Mouse (Mus musculus): Measurements from ENCODE around the gene Msh2. TPM values are rescaled to one million over a fixed set of nuclear protein-coding genes. Genes with fewer than 3 reads are reported as not detected.

The Msh2 gene
- polyA plus RNA-seq, 1 experiment from 2014 or later, result 69.1 TPM

DNA sequence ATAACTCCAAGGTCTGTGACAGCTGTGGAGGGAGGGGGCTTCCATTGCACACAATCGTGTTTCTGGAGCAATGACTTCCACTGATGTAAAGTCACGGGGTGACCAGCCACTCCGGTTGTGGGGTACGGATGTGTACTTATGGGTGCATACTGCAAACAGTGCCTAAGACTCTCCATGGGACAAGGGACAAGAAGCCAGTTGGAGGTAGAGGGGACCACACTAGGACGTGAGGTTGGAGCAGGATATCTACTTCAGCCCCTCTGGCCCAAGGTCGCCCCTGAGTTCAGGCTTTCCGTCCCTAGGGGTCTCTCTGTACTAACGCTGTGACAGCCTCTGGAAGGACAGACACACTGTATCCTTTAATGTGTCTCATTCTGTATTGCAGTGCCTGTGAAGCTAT is 62.3 kb downstream of the Msh2 start:
- H3K4me2 ChIP-seq (replicated peaks; ENCODE audit: low read depth, low read length), result no peak overlapping the region
- H3K4me1 ChIP-seq (ENCODE audit: control insufficient read depth, insufficient read depth, low read length), result no peaks in the 10 kb centered on the region
- H3K27ac ChIP-seq (ENCODE audit: low read depth, low read length), result no peak overlapping the region
- H3K4me3 ChIP-seq (ENCODE audit: low read length), result no peak overlapping the region
- 85% methylated on average over 8 of the region's 8 CpGs for WGBS
- H3K27me3 ChIP-seq (ENCODE audit: control insufficient read depth, insufficient read depth, low read length), result no peaks in the 10 kb centered on the region
- no peaks in the 10 kb centered on the region for H3K9me3 ChIP-seq (ENCODE audit: control insufficient read depth, low read length)
- no peak for ATAC-seq (ENCODE audit: low FRiP score, low TSS enrichment)
- H3K36me3 ChIP-seq (ENCODE audit: control insufficient read depth, insufficient read depth, low read length), result no peaks in the 10 kb centered on the region
- no peak overlapping the region for H3K9ac ChIP-seq (ENCODE audit: low read depth, low read length)

DNA sequence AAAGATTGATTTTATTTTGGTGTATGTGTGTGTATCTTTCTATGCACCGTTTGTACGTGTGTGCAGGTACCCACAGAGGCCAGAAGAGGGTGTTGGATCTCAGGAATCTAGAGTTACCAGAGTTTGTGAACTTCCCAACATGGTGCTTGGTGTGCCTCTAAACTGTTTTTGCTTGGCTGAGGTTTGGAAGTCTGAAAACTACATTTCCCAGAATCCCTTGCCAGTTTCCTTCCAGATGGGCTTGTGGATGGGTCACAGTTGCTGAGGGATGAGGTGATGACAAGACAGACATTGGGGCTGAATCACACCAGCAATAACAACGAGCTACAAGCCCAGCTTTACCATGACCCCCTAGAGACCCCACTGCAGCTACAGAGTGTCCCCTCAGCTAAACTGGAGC is 65.0 kb downstream of the Msh2 start:
- no peak overlapping the region for H3K27ac ChIP-seq (ENCODE audit: low read depth, low read length)
- no peak overlapping the region for H3K9ac ChIP-seq (ENCODE audit: low read depth, low read length)
- H3K4me3 ChIP-seq (ENCODE audit: low read length), result no peak overlapping the region
- no peaks in the 10 kb centered on the region for H3K27me3 ChIP-seq (ENCODE audit: control insufficient read depth, insufficient read depth, low read length)
- no peaks in the 10 kb centered on the region for H3K9me3 ChIP-seq (ENCODE audit: control insufficient read depth, low read length)
- ATAC-seq (ENCODE audit: low FRiP score, low TSS enrichment), result no peak
- 75% methylated on average over 3 of the region's 3 CpGs for WGBS
- H3K4me2 ChIP-seq (replicated peaks; ENCODE audit: low read depth, low read length), result no peak overlapping the region
- H3K36me3 ChIP-seq (ENCODE audit: control insufficient read depth, insufficient read depth, low read length), result no peaks in the 10 kb centered on the region
- no peaks in the 10 kb centered on the region for H3K4me1 ChIP-seq (ENCODE audit: control insufficient read depth, insufficient read depth, low read length)

DNA sequence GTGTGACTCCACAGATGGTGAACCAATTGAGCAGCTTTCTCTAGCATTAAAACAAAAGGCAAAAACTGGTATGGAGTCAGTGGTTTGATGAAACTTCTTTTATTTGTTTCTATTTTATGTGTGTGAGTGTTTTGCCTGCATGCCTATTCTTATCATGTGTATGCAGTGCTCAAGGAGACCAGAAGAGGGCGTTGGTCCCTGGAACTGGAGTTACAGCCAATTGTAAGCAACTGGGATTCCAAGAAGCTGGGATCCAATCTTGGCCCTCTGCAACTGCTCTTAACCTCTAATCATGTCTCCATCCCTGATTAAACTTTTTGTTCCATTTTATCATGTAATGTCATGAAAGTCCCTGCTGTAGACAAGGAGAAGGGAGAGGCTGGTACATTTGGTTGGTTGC is 67.7 kb downstream of the Msh2 start:
- no peak overlapping the region for H3K27ac ChIP-seq (ENCODE audit: low read depth, low read length)
- H3K4me1 ChIP-seq (ENCODE audit: control insufficient read depth, insufficient read depth, low read length), result no peaks in the 10 kb centered on the region
- peaks cover 20% of the 10 kb centered on the region for H3K27me3 ChIP-seq (ENCODE audit: control insufficient read depth, insufficient read depth, low read length)
- WGBS, result 35% methylated on average over 1 of the region's 1 CpGs
- H3K9me3 ChIP-seq (ENCODE audit: control insufficient read depth, low read length), result no peaks in the 10 kb centered on the region
- ATAC-seq (ENCODE audit: low FRiP score, low TSS enrichment), result no peak
- H3K4me3 ChIP-seq (ENCODE audit: low read length), result no peak overlapping the region
- H3K4me2 ChIP-seq (replicated peaks; ENCODE audit: low read depth, low read length), result no peak overlapping the region
- no peak overlapping the region for H3K9ac ChIP-seq (ENCODE audit: low read depth, low read length)
- H3K36me3 ChIP-seq (ENCODE audit: control insufficient read depth, insufficient read depth, low read length), result no peaks in the 10 kb centered on the region

DNA sequence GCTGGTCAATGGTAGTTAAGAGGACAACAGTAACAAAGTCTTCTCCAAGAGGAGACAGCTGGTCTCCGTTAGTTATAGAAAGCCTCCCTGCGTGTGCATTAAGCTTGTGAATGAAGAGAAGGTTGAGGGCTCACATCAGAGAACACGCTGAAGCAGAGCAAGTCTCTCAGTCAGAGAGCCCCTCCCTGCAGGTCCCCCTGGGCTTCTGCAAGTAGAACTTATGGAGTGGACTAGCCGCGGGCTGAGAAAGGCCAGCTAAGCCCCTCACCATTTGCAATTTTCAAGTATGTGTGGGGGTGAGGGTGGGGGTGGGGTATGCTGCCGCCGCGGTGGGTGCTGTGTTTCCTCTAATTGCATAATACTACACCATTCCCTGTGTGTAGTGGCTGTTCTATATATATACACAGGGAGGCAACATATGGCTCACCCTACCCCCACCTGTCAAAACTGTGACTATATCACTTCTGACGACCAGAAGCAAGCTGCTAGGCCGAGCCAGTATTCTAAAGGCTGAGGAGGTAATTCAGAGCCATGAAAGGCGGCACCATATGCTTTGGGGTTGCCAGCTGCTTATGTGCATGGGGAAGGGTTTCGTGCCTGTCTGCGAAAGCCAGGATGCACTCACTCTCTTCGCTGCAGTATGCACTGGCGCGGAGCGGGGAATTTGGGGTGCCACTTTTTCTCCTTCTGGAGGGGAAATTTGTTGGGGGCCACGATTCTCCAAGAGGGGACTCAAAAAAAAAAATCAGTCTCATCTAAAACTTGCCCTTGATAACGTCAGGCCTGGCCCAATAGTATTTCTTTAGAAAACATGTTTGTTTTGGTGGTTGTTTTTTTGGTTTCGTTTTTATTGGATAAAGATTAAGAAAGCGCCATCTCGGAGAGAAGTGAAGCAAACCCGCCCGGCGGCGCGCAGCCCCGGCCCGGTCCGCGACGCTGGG is 73.1 kb downstream of the Msh2 start:
- ATAC-seq (ENCODE audit: low FRiP score, low TSS enrichment), result no peak

DNA sequence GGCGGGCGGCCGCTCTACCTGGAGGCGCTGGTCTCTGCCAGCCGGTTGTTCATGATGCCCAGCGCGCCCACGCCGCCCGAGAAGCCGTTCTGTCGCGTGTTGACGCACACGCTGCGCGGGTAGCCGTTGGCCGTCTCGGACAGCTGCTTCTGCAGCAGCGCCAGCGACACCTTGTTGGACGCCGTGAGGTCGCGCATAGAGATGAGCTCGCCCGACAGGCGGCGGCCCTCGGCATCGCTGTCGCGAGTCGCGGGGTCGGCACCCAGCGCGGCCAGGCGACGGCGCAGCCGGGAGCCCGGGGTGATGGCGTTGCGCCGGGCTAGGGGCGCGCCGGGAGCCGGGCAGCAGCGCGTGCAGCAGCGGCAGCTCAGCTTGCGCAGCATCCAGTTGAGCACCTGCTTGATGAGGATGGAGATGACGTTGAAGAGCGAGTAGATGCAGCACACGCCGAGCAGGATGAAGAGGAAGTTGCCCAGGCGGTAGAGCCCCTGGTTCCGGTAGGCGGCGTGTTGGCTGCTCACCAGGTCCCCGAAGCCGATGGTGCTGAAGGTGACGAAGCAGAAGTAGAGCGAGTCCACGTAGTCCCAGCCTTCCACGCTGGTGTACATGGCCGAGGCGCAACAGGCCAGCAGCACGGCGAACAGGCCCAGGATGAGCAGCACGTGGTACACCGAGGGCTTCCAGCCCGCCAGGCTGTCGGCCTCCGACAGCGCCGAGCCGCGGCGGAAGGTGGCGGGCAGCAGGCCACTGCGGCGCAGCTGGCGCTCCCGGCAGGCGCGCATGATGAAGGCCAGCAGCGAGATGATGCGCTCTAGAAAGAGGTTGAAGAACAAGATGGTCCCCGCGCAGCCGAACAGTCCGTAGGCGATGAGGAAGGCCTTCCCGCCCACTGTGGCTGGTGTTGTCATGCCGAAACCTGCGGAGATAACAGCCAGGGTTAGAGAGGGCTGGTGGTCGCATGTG is 74.1 kb downstream of the Msh2 start:
- peaks cover 54% of the 10 kb centered on the region for H3K27me3 ChIP-seq (ENCODE audit: control insufficient read depth, insufficient read depth, low read length)
- no peak overlapping the region for H3K27ac ChIP-seq (ENCODE audit: low read depth, low read length)
- WGBS, result 7% methylated on average over 101 of the region's 101 CpGs
- no peaks in the 10 kb centered on the region for H3K36me3 ChIP-seq (ENCODE audit: control insufficient read depth, insufficient read depth, low read length)
- H3K9ac ChIP-seq (ENCODE audit: low read depth, low read length), result peak overlapping the region; percentile 37
- H3K9me3 ChIP-seq (ENCODE audit: control insufficient read depth, low read length), result 0 out of 2 replicates have a peak, but pooled peaks cover 4% of the 10 kb centered on the region
- peak overlapping the region; percentile 64 for H3K4me3 ChIP-seq (ENCODE audit: low read length)
- peaks cover 4% of the 10 kb centered on the region; the same call in 1 of the 2 replicates for H3K4me1 ChIP-seq (ENCODE audit: control insufficient read depth, insufficient read depth, low read length)
- peak overlapping the region; percentile 98 for H3K4me2 ChIP-seq (replicated peaks; ENCODE audit: low read depth, low read length)
- ATAC-seq (ENCODE audit: low FRiP score, low TSS enrichment), result peak; percentile 87

More for the DNA sequence above, 73.1 kb downstream of the Msh2 start:
- peak overlapping the region; percentile 64 for H3K4me3 ChIP-seq (ENCODE audit: low read length)
- peak overlapping the region; percentile 98 for H3K4me2 ChIP-seq (replicated peaks; ENCODE audit: low read depth, low read length)
- H3K36me3 ChIP-seq (ENCODE audit: control insufficient read depth, insufficient read depth, low read length), result no peaks in the 10 kb centered on the region
- WGBS, result 12% methylated on average over 32 of the region's 32 CpGs
- H3K27me3 ChIP-seq (ENCODE audit: control insufficient read depth, insufficient read depth, low read length), result peaks cover 54% of the 10 kb centered on the region
- no peak overlapping the region for H3K27ac ChIP-seq (ENCODE audit: low read depth, low read length)
- H3K9me3 ChIP-seq (ENCODE audit: control insufficient read depth, low read length), result 0 out of 2 replicates have a peak, but pooled peaks cover 4% of the 10 kb centered on the region
- peaks cover 4% of the 10 kb centered on the region; the same call in 1 of the 2 replicates for H3K4me1 ChIP-seq (ENCODE audit: control insufficient read depth, insufficient read depth, low read length)
- peak overlapping the region; percentile 37 for H3K9ac ChIP-seq (ENCODE audit: low read depth, low read length)

DNA sequence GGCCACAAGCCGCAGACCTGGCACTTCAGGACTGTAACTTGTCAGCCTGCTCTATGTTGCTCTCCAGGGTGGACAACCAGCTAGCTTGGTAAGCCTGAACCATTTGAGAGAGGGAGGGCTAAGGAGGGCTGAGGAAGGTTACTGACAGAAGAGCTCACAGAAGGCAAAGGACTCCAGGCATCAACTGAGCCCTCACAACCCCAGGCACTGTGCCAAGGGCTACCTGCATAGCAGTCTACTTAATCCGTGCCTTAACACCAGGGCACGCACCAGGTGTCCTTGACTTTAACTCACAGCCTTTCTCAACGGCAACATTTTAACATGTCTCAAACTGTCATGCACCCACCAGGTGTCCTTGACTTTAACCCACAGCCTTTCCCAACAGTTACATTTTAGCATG is 88.2 kb downstream of the Msh2 start:
- Histone ChIP-seq H3K4me3 (ENCODE audit: low read length) (no peak overlapping the region), H3K4me1 (ENCODE audit: control insufficient read depth, insufficient read depth, low read length) (no peaks in the 10 kb centered on the region), H3K27me3 (ENCODE audit: control insufficient read depth, insufficient read depth, low read length) (no peaks in the 10 kb centered on the region), H3K4me2 (replicated peaks; ENCODE audit: low read depth, low read length) (no peak overlapping the region), H3K9ac (ENCODE audit: low read depth, low read length) (no peak overlapping the region), H3K36me3 (ENCODE audit: control insufficient read depth, insufficient read depth, low read length) (no peaks in the 10 kb centered on the region), H3K9me3 (ENCODE audit: control insufficient read depth, low read length) (no peaks in the 10 kb centered on the region), H3K27ac (ENCODE audit: low read depth, low read length) (no peak overlapping the region)
- WGBS, result 92% methylated on average over 4 of the region's 4 CpGs
- no peak for ATAC-seq (ENCODE audit: low FRiP score, low TSS enrichment)

DNA sequence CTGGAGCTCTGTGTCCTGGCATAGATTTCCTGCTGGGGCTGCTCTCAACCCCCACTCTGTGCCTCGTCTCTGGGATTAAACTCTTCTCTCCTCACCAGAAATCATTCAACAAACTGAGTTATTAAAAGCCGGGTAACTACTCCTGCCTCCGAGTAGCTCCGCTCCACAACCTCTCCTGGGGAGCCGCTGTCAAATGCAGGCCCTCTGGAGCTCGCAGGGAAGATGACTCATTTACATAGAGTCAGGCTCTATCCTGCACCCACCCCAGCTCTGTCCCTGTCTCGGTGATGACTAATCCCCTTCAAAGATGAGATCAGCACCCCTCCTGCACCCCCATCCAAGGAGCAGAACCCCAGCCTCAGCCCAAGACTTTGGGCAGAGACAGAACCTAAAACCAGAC is 91.0 kb downstream of the Msh2 start:
- Histone ChIP-seq H3K4me1 (ENCODE audit: control insufficient read depth, insufficient read depth, low read length) (no peaks in the 10 kb centered on the region), H3K9ac (ENCODE audit: low read depth, low read length) (no peak overlapping the region), H3K36me3 (ENCODE audit: control insufficient read depth, insufficient read depth, low read length) (no peaks in the 10 kb centered on the region), H3K4me3 (ENCODE audit: low read length) (no peak overlapping the region), H3K27ac (ENCODE audit: low read depth, low read length) (no peak overlapping the region), H3K9me3 (ENCODE audit: control insufficient read depth, low read length) (no peaks in the 10 kb centered on the region), H3K4me2 (replicated peaks; ENCODE audit: low read depth, low read length) (no peak overlapping the region), H3K27me3 (ENCODE audit: control insufficient read depth, insufficient read depth, low read length) (no peaks in the 10 kb centered on the region)
- WGBS, result 60% methylated on average over 7 of the region's 7 CpGs
- ATAC-seq (ENCODE audit: low FRiP score, low TSS enrichment), result no peak

DNA sequence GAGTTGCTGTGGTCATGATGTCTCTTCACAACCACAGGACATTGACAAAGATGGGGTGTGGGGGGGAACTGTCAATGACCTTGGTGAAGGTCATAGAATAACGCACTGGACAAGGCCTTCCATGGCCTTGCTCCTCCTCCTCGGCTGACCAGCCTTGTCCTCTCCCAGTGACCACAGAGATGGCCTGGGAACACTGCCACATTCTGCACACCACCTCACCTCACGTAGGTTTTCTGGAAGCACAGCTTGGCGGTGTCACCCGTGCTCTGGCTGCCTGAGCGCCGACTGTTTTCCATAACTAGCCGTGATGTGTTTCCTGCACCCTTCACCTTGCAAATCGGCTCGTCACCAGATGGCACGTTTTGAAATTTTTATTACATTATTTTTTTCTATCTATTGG is 92.9 kb downstream of the Msh2 start:
- WGBS, result 90% methylated on average over 11 of the region's 11 CpGs
- Histone ChIP-seq H3K9ac (ENCODE audit: low read depth, low read length) (no peak overlapping the region), H3K9me3 (ENCODE audit: control insufficient read depth, low read length) (no peaks in the 10 kb centered on the region), H3K27me3 (ENCODE audit: control insufficient read depth, insufficient read depth, low read length) (no peaks in the 10 kb centered on the region), H3K4me1 (ENCODE audit: control insufficient read depth, insufficient read depth, low read length) (no peaks in the 10 kb centered on the region), H3K4me3 (ENCODE audit: low read length) (no peak overlapping the region), H3K4me2 (replicated peaks; ENCODE audit: low read depth, low read length) (no peak overlapping the region), H3K36me3 (ENCODE audit: control insufficient read depth, insufficient read depth, low read length) (no peaks in the 10 kb centered on the region), H3K27ac (ENCODE audit: low read depth, low read length) (no peak overlapping the region)
- no peak for ATAC-seq (ENCODE audit: low FRiP score, low TSS enrichment)

Measured in kidney, embryonic 14.5 days (tissue).